Comparison of ENCODE assay signal across 20 mouse cellular contexts in genomic region chr19:6230411-6230810, GRCm38 (mm10). TPM values are rescaled to one million over a fixed set of nuclear protein-coding genes. Genes with fewer than 3 reads are reported as not detected.
DNase-seq lines count a peak whose midpoint lies in the region; TF ChIP-seq lines count a peak whose summit lies in the region.
"Had no signal": no experiment of that assay in that cellular context is flagged by ENCODE, and none has a peak within 500 bp of the region (broad histone marks: within the 10 kb centered on the region; RNA-seq: fewer than 3 reads in every experiment).

No protein-coding gene starts in this region.

- TF ChIP-seq CTCF in gastrocnemius, adult 2 months (IDR thresholded peaks at IDR 0.05): no peak

- no peak overlapping the region for H3K4me3 ChIP-seq in gastrocnemius, adult 2 months
- H3K4me3 ChIP-seq: embryonic facial prominence, embryonic 13.5 days; hindbrain, embryonic 15.5 days; liver, embryonic 12.5 days; neural tube, embryonic 13.5 days had no signal

- DNase-seq in gastrocnemius, adult 2 months: peak; percentile 73
- DNase-seq in gastrocnemius, postnatal 36 days: no peak
- peak; percentile 47 for DNase-seq in testis, postnatal 14 days (ENCODE audit: low spot score)
- DNase-seq in testis, postnatal 10 days (ENCODE audit: low spot score): no peak
- peak; percentile 68 for DNase-seq in cerebellum, adult 9-11 months
- no peak for DNase-seq in lung, postnatal 25 days (ENCODE audit: low spot score)
- no peak for DNase-seq in B cell, adult 2 months
- no peak for DNase-seq in right cerebral cortex, postnatal 25 days
- DNase-seq: heart, postnatal 10 days; lung, embryonic 14.5 days; retina, postnatal 1 day; thymus, adult 18-20 months had no signal

- no peak overlapping the region for H3K27ac ChIP-seq in gastrocnemius, adult 2 months
- H3K27ac ChIP-seq: embryonic facial prominence, embryonic 13.5 days; hindbrain, embryonic 15.5 days; liver, embryonic 12.5 days; macrophage; neural tube, embryonic 13.5 days had no signal

- intact Hi-C loops in gastrocnemius, adult 2 months (cut with DNase I): no loop called here
- intact Hi-C loops in gastrocnemius, postnatal 36 days (cut with DNase I): loop anchor here (5.0 kb wide), 1 partner anchor 88 kb away; the partner anchor contains the start of genes Arl2 and Batf2

RNA-seq across cellular contexts. Expression of gene Gpha2, which starts 4.2 kb away (rescaled TPM):
- not detected for total RNA-seq in gastrocnemius, adult 2 months (2021)
- not detected for total RNA-seq in gastrocnemius, postnatal 36 days (2021)
- total RNA-seq: heart, adult 8-10 months; heart, postnatal 10 days; layer of hippocampus, adult 18-20 months; left cerebral cortex, adult 18-20 months had no signal

RNA-seq across cellular contexts. Expression of gene Ppp2r5b, which starts 5.3 kb away (rescaled TPM):
- 10 to 100 TPM; 35.6 to 37.7 TPM for total RNA-seq in gastrocnemius, adult 2 months (2021)
- total RNA-seq in gastrocnemius, postnatal 36 days (2021): 10 to 100 TPM; 32.2 to 34.6 TPM

RNA-seq across cellular contexts. Expression of gene Atg2a, which starts 11.1 kb away (rescaled TPM):
- 10 to 100 TPM; 18.4 to 19.0 TPM for total RNA-seq in gastrocnemius, adult 2 months (2021)
- total RNA-seq in gastrocnemius, postnatal 36 days (2021): 10 to 100 TPM; 16.5 to 18.0 TPM

RNA-seq across cellular contexts. Expression of gene Ehd1, which starts 46.1 kb away (rescaled TPM):
- 10 to 100 TPM; 28.4 to 32.3 TPM for total RNA-seq in gastrocnemius, adult 2 months (2021)
- total RNA-seq in gastrocnemius, postnatal 36 days (2021): 10 to 100 TPM; 23.5 to 36.0 TPM

RNA-seq across cellular contexts. Expression of gene Majin, which starts 46.2 kb away (rescaled TPM):
- total RNA-seq in gastrocnemius, adult 2 months (2021): not detected
- total RNA-seq in gastrocnemius, postnatal 36 days (2021): not detected
- total RNA-seq: heart, adult 8-10 months; heart, postnatal 10 days; layer of hippocampus, adult 18-20 months had no signal

Comparison
In these comparisons a context has a peak if more than half of its experiments do, and no peak if none do; other contexts are left out.
1. DNase-seq: peak in gastrocnemius, adult 2 months (single experiment), testis, postnatal 14 days (single experiment) and cerebellum, adult 9-11 months (single experiment); none in gastrocnemius, postnatal 36 days (0 of 2), testis, postnatal 10 days (single experiment), lung, postnatal 25 days (single experiment), B cell, adult 2 months (0 of 2) and right cerebral cortex, postnatal 25 days (single experiment).